Mouse (Mus musculus) adrenal gland, adult 8-10 months (tissue): ENCODE results near the gene Sort1. TPM values are rescaled to one million over a fixed set of nuclear protein-coding genes. Genes with fewer than 3 reads are reported as not detected.

ENCODE experiments used
- DNase-seq: peaks from one replicate; pipeline ENCODE4 v3.0.0; 2022
- total RNA-seq, 4 experiments: library from RNA; stranded (reverse); gene quantifications; 2 replicates each; pipeline ENCODE4 v1.2.4; 2022

The Sort1 gene
- total RNA-seq, 4 experiments from 2014 or later: 25.9 to 67.1 (median 40.9) TPM

DNA sequence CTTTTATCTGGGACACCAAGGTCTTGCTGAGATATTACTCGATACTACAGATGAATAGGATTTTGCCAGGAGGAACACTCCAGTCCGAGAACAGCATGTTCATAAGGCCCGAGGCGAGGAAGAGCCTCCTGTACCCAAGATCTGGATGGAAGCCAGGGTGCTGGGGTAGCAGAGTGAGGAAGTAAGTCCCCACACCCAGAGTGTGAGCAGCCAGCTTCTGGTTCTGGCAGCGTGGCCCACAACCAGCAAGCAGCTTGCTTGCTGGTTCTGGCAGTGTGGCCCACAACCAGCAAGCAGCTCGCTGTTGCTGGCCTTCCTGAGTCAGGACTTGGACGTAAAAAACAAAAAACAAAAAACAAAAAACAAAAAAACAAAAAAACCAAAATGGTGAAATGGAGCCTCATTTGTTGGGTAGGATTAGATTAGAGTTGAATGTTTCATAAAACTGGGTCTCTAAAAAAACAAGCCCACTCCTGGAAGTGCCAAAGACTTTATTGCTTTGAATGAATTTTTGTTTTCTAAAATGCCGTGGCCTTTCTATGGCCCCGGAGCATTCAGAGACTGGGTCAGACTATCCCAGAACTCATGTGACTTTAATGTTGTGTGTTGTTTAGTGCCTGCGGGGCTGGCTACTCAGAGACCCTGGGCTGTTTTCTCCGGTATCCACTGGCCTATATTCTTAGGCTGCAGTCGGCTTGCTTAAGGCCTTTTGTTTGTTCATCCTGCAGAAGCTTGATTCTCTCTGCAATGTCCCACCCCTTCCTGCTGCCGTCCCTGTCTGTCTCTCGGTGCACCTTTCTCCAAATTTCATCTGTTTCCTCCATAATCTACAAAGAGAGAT, 11.7 kb downstream of the Sort1 start:
- no peak for DNase-seq

DNA sequence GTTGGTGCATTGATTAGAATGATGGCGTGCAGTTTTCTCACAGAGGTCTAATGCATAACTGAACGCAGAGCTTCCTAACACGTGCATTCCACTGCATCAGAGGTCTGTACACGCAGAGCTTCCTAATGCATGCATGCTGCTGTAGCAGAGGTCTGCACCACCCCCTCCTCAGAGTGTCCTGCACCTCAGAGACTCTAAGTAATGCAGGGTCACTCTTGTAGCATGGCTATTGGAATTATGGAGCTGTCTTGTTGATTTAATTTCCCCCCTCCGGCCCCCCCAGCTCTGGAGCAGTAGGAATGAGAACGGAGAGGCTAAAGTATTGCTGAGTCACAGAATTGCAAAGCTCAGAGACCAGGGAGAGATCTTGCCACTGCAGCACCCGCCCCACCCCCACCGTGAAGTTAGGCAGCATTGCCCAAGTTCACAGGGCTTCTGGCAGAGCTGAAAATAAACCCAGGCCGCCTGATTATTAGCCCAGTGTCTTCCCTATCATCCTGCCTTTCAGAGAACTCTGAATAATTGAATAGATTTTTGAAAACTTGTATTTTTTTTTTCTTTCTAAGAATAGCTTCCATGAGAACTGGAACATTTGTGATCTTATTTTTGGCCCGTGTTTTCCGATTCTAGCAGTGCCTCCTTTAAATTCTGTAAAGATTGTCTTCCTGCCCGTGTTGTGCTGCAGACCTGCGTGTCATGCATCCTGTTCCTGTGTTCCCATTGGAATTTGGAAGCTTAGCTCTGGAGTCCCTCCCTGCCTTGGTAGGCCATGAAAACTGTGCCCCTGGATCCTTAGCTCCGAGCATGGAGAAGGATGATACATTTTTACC, 12.6 kb downstream of the Sort1 start:
- peak; percentile 64 for DNase-seq

DNA sequence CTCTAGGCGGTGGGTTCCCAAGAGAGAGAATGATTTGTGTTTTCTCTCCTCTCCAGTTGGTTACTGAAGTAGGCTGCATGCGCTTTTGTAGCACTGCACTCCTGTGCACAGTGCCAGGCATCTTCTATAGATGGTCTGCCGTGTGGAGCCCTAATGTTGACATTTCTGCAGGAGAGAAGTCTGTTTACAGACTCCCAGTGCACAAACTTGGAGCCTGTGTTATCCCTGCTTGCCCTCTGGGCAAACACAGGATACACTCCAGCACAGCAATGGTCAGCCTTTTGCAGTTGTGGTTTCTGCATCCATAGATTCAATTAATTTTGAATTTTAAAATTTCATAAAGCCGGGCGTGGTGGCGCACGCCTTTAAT, 13.2 kb downstream of the Sort1 start:
- no peak for DNase-seq

DNA sequence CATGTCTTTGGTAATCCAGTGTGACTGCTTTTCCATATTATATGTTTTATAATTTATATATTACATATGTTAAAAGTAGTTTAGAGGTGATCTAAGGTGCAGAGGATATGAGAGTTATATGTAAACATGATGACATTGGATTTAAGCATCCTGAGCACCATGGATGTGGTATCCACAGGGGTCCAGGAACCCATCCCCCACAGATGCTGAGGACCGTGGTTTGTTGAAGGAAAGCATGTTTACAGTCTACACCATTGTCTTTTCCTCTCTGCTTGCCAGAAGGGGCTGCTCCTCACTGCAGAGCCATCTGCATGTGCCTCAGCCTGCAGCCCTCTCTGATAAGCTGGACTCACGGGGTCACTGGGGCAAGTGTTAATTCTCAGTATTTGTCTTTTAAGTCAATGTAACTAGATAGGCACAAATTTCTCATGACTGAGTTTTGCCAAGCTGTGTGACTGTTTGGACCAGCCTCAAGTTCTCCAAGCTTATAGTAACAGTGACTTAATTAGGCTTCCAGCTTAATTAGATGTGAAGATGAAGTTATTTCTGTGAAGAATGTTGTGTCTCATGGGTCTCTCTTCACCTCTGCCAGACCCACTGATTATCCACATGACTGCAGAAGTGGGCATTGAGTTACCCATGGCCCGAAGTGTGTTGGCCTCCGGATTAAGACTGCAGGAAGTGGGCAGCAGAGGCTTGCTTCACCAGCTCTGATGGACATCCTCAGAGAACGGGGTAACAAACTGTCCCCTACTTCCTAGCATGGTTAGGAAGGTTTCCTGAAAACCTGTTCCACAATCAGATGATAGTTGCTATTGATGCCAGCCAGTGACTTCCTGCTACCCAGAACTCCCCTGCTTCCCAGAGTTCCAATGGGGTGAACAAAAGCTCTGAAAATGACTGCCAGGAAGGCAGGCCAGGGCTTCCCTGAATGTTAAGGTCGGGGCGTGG, 14.0 kb downstream of the Sort1 start:
- no peak for DNase-seq

- no peak for DNase-seq
These were observed 16.7 kb downstream of the Sort1 start for GRCm38 (mm10) chr3:108300455-108301030.

DNA sequence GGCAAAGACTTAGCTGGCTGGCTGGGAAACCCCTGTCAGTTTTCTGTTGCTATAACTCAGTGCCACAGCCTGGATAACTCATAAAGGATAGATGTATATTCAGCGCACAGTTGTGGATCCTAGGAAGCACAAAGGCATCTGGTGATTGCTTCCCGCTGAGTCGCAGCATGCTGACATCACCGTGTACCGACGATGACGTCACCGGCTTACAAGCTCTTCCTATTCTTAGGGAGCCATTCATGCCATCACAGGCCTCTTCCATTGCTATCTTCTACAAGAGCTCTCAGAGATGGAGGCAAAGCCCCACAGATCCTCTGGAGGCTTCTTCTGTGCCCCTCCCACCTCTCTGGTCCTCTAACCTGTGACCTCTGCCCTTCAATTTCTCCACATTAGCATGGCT, 19.8 kb downstream of the Sort1 start:
- no peak for DNase-seq

DNA sequence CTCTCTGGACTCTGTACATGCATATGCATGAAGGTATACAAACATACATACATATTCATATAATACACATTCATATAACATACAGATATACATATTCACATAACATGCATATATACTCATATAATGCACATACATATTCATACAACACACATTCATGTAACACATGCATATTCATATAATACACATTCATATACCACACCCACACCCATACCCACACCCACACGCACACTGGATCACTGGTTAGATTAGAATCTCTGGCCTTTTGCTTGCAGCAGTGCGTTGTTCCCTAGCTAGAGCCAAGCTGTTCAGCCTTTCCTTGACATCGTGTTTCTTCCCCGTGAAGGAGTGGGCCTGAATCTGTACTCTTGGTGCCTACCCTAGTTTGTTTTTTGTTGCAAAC, 20.9 kb downstream of the Sort1 start:
- DNase-seq: no peak

- DNase-seq: no peak
These were observed 22.5 kb downstream of the Sort1 start for GRCm38 (mm10) chr3:108306387-108306786.

DNA sequence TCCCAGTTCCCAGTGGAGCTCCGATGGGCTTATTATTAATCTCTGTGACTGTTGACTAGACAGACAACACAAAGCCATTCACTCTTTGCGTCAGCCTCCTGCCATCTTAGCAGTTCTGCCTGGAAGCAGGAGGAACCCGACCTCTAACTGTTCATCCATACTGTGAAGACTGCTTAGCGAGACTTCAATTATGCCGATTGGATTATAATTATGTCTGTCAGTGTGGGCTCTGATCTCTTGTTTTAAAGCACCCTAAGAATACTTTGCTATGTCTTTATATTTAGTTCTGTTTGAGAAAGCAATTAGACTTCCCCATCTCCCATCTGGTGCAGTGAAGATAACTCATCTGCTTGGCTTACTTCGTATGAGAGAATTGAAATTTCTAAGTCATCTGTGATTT, 23.6 kb downstream of the Sort1 start:
- DNase-seq: no peak

GRCm38 (mm10) chr3:108310921-108311341, 27.0 kb downstream of the Sort1 start:
- no peak for DNase-seq

GRCm38 (mm10) chr3:108311688-108312087, 27.8 kb downstream of the Sort1 start:
- DNase-seq: no peak

DNA sequence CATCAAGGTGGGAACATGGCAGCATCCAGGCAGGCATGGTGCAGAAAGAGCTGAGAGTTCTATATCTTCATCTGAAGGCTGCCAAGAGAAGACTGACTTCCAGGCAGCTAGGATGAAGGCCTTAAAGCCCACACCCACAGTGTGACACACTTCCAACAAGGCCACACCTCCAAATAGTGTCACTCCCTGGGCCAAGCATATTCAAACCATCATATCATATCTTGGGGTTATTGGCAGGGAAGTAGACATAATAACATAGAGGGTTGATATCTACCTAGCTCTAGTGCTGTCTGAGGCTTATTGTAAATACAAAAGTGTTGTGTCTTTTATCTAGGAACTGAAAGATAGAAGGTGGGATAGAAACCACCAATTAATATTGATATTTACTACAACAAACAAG, 28.5 kb downstream of the Sort1 start:
- no peak for DNase-seq

DNA sequence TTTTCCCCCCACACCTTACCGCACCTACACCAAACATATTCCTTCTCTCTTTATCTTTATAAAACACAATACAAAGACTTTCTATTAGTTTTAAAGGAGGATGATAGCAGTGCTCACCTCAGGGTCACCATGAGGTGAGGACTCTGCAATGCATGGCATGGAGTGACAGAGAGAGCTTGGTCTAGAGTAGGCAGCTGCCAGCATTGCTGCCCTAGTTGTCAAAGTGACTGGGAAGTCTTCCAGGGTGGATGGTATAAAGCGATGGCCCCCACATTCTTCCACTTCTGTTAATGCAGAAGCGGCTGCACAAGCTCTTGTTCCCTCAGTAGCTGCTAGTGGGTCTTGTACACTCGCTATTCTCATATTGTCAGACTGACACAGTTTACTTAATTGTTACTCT, 29.3 kb downstream of the Sort1 start:
- no peak for DNase-seq

DNA sequence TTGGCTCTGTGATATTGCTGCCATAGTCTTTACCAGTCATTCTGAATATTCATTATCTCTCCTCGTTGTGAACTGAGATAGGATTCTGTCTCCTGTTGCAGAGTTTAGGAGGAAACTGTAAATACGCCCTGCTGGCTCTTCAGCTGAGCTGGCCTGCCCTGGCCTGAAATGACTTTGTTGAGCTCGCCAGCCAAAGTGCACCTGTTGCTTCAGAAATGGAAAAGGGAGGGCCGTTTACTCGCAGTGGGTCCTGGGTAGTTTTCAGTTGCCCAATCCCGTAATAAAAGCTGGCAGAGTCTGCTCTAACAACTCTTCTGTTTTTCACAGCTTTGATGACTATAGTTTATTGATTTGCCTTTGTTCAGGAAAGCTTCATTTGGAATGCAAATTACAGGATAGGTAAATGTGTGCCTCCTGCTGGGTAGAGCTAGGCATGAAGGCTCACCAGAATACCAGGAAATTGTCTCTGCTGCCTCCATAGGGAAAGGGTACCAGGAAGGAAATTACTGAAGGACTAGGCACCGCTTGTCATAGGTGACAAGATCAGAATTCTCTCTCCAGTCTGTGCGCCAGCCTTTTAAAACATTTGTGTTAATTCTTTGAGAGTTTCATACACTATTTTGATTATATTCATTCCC, 30.3 kb downstream of the Sort1 start:
- no peak for DNase-seq

DNA sequence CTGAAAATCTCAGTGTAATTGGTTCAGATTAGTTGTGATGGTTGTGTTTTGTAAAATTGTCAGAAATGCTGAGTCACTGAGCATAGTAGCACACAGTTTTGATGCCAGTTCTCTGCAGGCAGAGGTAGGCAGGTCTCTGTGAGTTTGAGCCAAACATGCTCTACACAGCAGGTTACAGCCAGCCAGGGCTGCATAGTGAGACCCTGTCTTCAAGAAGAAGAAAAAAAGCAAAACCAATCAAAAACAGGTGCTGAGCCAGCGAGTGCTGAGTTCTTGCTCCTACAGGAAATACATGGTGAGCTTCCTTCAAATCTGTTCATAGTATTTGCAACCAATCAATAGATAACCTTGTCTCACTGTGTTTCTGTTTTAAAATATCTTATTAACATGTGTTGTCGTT, 34.6 kb downstream of the Sort1 start:
- DNase-seq: no peak

DNA sequence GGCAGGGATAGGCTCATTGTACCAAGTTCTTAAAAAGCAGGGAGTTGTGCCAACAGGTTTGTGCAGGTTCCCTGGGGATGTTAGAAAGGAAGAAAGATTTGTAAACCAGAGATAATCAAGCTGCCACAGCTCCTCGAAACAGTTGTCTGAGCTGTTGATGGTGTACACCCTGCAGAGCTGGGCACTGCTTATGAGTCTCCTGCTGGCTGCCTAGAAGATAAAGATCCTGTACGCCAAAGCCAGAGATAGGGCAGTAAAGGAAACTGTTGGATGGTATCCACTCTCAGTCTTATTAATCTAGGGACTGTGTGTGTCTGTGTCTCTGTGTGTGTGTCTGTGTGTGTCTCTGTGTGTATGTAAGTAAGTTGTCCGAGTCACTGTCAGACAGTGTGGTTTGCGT, 37.8 kb downstream of the Sort1 start:
- no peak for DNase-seq

DNA sequence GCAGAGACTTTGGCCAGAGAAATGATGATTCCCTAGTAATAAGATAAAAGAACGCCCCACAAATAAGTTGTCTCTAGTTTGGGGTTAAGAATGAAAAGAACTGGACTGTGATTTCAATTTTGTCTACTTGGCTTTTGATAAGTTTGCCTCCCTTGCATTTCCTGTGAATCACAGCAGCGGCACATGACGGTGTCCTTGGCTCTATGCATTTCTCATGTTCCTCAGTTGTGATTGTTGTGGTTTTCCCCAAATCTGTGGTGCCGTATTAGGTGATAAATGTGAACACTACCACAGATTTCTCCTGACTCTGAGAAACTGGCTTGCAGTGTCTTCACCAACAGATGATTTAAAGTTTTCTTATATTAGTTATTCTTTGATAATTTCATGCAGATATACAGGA, 38.3 kb downstream of the Sort1 start:
- DNase-seq: no peak

GRCm38 (mm10) chr3:108322962-108323361, 39.1 kb downstream of the Sort1 start:
- no peak for DNase-seq

GRCm38 (mm10) chr3:108324837-108325236, 41.0 kb downstream of the Sort1 start:
- no peak for DNase-seq

- no peak for DNase-seq
These were observed 41.6 kb downstream of the Sort1 start for GRCm38 (mm10) chr3:108325521-108325920.

- no peak for DNase-seq
These were observed 43.4 kb downstream of the Sort1 start for GRCm38 (mm10) chr3:108327275-108327674.

DNA sequence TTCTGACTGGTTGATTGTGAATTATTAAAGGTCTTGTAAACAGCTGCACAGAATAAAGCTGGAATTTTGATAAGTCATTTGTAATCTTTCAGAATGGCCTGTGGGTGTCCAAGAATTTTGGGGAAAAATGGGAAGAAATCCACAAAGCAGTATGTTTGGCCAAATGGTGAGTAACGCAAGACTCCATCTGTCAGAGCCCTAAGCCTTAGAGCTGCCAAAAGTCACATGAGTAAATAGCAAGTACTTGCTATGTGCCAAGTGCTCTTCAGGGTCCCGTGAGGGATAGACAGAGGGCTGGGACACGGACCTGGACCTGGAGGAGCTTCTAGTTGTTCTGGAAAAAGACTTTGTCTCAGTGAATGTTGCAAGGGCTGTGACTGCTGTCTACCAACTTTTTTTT, 44.0 kb downstream of the Sort1 start:
- DNase-seq: no peak
